Mouse (Mus musculus): ENCODE data around the gene Car5a.

Gene Car5a

DNA sequence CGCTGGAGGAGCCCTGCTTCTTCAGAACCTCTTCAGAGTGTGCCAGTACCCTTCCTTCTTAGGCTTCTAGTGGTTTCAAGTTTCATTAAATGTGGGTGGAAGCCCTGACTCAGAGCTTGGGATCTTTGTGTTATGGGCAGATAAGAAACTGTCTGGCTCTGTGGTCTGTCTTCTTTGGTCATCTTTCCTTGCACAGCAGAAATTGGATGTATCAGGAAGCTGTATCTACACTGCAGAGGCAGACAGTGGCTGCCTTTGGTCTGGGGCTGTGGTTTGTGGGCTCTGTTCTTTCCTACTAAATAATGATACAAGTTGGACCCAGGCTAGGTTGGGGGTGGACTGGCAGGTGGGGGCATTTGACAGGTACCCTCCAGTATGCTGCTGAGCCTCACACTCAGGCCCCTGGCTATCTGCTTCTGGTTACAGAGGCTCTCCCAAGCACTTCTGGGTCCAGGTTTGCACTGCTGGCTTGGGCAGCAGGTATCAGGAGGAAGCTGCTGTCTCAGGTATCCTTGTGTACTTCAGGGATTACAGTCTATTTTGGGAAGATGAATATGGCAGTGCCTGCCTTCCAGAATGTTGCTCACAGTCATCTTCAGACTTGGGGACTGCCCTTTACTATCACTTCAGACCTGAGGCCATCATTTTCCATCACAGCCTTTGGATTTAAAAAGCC, 11.3 kb upstream of the Car5a start:
- no peak for DNase-seq (ENCODE audit: low read depth, low spot score)

- no peak for DNase-seq (ENCODE audit: low read depth, low spot score)
Measured at GRCm38 (mm10) chr8:121954981-121955555, 10.4 kb upstream of the Car5a start.

- no peak for DNase-seq (ENCODE audit: low read depth, low spot score)
Measured at GRCm38 (mm10) chr8:121953821-121954545, 9.3 kb upstream of the Car5a start.

DNA sequence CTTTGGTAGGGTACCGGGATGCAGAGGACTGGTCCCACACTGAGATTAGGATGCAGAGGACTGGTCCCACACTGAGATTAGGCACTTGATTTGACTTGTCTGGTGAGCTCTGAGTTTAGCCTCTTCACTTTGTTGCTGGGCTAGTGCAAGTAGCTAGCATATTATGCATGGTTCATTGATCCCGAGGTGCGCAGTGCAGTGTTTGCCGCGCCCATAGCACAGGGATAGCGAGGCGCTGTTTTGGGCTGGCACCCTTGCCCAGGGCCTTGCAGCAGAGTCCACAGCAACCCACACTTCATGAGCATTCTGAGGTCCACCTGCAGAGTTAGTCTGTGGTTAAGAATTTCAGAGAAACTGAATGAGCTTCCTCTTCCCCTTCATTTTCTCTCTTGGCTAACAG, 8.1 kb upstream of the Car5a start:
- DNase-seq (ENCODE audit: low read depth, low spot score), result no peak

DNA sequence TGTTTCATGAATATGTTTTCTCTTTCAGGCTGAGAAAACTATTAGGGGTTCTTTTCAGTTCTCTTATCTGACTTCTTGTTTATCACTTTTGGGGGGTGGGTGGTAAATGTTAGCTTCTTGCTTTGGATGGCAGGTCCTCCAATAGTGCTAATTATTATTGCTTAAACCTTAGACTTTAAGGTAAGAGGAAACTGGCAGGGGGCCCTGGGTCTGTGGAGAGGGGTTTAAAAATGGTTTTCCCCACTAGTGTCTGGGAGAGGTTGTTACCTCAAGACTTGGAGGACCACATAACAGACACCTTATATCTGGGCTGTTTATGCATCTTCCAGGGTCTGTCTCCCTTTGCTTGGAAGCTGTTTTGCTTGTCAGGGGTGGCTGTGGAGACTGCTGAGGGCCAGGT, 7.4 kb upstream of the Car5a start:
- no peak for DNase-seq (ENCODE audit: low read depth, low spot score)

GRCm38 (mm10) chr8:121951656-121952009, 6.9 kb upstream of the Car5a start:
- no peak for DNase-seq (ENCODE audit: low read depth, low spot score)

DNA sequence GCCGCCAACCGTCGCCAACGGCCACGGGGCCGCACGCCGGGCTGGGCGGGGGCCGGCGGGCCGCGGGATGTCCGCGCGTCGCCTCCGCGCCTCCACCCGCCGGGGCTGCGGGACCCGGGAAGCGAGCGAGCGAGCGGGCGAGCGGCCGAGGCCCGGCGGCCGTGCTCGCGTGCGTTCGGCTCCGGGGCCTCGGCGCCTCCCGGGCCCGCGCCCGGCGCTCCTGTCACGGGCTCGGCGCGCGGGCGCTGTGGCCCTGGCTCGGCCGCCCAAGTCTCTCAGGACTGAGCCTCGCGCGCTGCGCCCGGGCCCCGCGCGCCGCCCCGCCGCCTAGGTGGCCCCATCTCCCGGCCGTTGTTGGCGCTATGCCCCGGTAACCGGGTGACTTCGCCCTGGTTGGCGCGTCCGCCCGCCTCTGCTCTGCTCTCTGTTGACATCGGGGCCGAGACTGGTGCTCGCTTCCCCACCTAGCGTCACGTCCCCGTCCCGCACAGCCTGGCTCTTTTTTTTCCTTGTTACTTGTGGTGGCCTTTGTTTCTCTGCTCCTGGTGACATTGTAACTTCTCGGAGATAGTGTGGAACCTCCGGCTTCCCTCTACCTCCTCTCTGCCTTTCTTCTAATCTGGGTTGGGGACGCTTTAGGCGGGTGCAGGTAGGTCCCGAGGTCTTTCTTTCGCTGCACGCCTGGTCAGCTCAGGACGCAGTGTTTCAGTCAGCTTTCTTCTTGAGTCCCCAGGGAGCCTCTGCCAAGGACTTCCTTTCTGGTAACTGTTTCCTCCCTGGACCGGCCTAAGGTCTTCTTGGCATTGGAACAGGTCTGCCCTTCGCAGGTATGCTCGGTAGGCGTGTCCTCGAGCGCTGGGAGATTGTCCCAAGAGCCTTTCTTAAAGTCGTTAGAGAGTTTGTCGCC, 6.3 kb upstream of the Car5a start:
- peak; percentile 42 for DNase-seq (ENCODE audit: low read depth, low spot score)

DNA sequence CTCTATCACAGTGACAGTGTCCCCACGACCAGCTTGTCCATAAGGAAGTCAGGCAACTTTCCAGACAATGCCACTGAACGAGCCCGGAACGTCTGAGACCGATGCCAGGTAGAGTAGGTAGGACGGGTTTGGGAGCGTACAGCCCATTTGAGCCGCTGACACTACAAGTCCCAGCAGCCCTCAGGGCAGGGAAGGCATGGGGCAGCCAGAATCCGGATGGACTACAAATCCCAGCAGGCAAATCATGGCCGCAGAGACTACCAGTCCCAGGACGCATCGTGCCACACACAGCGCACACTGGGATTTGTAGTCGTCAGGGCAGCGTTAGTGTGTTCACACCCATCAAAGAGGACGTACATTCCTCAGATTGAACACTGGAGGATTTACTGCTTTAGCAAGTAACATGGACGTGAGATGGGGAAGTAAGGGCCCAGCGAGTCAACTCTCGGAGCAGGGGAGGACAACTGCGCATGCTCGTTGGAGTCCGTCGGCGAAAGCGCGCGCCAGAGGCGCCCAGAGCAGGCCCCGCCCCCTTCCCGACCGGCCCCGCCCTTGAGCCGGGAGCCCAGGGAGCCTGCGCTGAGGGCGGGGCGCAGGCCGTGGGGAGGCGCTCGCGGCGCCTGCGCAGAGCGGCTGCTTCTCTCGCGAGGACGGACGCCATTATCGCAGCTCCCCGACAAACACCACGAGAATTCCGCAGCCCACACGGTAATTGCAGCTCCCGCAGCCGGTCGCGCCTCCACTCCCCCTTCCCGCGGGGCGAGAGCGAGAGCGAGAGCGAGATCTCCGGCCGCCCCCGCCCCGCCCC, 5.4 kb upstream of the Car5a start:
- peak; percentile 96 for DNase-seq (ENCODE audit: low read depth, low spot score)

GRCm38 (mm10) chr8:121949222-121949800, 4.6 kb upstream of the Car5a start, which contains the start of gene Banp:
Banp (plus strand) TSS chr8:121949750.
- DNase-seq (ENCODE audit: low read depth, low spot score), result no peak

DNA sequence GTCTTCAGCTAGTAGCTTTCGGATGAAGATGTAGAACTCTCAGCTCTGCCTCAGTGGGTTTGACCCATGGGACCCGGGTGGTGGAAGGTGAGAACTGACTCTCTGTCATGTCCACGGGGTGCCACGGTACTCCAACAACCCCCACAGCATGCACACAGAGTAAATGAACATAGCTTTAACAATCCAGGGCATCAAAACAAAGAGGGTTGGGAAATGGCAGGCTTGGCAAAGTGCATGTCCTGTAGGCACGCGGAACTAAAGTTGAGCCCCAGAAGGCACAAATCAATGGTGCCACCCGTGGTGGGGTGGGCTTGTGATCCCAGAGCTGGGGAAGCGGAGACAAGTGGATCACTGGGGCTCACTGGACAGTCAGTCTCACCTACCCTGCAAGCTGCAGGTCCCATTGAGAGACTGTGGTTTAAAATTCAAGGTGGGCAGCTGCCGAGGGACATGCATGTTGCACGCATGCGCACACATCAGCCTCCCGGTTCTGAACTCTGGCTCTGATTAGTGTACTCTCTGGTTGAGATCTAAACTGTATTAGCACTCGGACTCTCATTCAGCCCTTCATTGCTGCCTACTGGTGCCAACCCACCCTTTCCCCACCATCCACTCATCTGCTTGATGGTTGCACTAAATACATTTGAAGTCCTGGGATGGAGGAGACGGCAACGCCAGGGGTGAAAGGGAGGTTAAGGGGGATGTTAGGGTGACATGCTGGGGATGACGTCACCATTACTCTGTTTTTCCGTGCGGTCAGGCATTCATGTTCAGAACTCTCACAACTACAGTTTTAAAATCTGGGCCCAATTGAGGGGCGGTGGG, 3.8 kb upstream of the Car5a start:
- no peak for DNase-seq (ENCODE audit: low read depth, low spot score)

GRCm38 (mm10) chr8:121947753-121948141, 3.0 kb upstream of the Car5a start:
- DNase-seq (ENCODE audit: low read depth, low spot score), result peak; percentile 79

- no peak for DNase-seq (ENCODE audit: low read depth, low spot score)
Measured at GRCm38 (mm10) chr8:121947047-121947752, 2.5 kb upstream of the Car5a start.

DNA sequence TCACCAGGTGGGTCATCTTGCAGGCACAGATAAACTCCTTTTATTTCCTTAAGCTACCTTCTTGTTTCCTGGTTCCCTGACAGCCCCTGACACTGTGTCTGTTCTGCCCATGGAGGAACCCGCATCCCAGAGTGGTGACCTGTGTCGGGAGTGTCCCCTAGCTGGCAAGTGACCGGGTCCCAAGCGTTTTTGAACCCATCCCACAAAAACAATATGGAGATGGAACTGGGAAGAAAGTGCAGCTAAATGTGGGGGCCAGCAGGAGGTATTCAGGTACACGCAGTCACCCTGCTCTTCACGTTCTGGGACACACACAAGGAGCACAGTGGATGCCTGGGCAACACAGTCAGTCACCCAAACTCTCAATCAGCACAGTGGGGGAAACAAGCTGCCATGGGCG, 1.6 kb upstream of the Car5a start:
- DNase-seq (ENCODE audit: low read depth, low spot score), result no peak

DNA sequence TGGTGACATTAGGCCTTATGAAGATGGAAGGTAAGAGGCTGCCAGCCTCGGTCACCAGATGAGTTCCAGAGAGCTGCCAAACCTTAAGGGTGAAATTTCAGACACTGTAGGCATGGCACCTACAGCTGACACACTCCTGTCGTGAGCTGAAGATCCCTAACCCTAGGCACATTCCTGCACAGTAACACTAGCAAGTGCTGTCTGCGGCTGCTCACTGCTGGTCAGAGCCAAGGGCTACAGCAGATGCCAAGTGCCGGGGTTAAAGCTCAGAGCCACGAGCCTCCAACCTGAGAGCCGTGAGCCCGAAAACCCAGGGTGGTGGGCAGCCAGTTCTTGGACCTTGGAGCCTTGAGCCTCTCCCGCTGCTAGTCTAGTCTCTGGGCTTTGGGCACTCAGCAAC, 988 bp downstream of the Car5a start:
- DNase-seq (ENCODE audit: low read depth, low spot score), result no peak

- DNase-seq (ENCODE audit: low read depth, low spot score), result no peak
Measured at GRCm38 (mm10) chr8:121943057-121943540, 1.6 kb downstream of the Car5a start.

DNA sequence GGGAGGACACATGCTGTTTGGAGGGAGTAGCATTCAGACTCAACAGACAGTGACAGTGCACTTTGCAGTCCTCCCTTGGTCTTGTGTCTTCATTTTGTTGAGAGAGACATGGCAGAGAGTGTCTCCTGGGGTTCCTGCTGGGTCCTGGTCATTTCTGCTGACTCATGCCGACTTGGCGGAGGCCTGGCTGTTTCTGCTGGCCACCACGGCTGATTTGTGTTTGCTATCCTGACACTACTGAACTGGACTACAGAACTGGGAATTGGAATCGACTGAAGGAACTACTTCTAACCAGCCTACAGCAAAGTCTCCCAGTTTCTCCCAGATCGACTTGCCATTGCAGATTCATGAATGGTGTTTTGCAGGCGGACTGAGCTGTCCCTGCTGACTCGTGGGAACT, 6.0 kb downstream of the Car5a start:
- DNase-seq (ENCODE audit: low read depth, low spot score), result no peak

DNA sequence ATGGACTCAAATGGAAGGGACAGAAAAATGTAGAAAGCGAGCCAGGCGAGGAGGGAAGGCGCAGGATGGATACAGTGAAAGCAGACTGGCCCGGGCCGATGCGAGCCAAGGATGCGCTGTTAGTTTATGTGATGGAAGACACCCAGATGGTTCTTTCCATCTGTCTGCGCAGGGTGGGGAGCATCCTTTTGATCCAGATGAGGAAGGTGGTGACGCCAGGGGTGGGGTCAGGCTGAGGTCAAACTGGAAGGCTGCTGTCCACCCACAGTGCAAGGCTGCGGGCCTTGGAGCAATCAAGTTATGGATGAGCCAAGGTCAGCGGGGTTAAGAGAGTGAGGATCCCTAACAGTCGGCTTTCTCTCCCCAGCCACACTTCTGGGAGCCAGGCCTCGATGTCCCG, 8.3 kb downstream of the Car5a start:
- DNase-seq (ENCODE audit: low read depth, low spot score), result no peak

DNA sequence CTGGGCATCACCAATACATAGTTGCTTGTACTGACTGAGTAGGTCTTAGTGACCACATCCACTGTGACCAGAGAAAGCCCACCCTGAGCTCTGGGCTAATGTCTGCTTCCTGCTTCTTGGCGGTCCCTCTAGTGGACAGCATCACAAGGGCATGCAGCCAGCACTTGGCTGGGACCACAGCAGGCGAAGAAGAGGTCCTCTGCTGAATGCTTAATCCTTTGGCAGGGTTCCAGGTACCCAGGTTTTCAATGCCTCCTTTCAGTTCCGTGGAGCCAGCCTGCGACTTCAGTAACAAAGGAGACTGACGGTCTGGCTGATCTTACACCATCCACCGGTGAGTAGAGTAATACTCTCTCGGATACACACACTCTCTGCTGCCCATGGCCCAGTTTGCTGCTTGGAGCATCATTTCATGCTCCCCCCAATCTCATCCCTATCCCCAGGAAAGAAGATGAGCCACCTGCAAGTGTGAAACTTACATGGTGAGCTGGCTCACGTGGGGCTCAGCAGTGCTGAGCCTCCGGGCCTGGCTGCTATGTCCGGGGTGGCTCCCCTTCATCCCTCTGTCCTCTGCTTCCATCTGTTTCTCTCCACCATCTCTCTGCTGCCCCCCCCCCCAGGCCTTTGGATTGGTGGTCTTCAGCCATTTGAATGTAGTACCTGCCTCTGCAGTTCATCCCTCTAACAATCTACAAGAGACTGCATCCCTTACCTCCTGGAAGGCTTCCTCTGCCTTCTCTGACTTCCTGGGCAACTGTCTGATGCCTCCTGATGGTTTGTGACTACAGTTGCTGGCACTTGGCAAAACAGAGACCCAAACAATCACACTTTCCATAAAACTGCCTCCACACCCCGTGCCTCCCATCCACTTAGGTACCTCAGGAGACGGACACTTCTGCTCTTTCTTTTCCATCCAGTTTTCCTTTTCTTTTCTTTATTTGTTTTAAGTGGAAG, 9.1 kb downstream of the Car5a start:
- no peak for DNase-seq (ENCODE audit: low read depth, low spot score)
